Mouse (Mus musculus): Measurements from ENCODE around the gene Ccdc185. TPM values are rescaled to one million over a fixed set of nuclear protein-coding genes. Genes with fewer than 3 reads are reported as not detected.

The Ccdc185 gene
- polyA plus RNA-seq, 1 experiment from 2014 or later: not detected

DNA sequence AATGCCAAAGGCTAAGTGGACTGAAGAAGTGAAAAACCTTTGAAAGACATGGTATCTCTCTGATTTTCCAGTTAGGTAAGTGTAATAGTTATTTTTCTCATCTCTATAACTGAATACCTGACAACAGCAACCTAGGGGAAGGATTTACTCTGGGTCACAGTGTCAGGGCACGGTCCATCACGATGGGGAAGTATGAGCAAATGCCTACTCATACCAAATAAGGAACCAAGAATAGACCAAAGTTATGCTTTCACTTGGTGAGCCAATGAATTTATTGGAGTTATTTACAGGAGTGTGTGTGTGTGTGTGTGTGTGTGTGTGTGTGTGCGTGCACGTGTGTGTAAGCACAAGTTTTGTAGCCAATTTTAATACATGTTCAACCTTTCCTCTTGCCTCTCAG is 41.5 kb downstream of the Ccdc185 start:
- Histone ChIP-seq H3K4me1 (ENCODE audit: insufficient read depth, low read length) (no peaks in the 10 kb centered on the region), H3K4me2 (replicated peaks; ENCODE audit: low read depth, low read length) (no peak overlapping the region), H3K4me3 (ENCODE audit: low read length) (no peak overlapping the region), H3K9ac (replicated peaks; ENCODE audit: low read length) (no peak overlapping the region), H3K9me3 (ENCODE audit: low read length) (peaks cover 19% of the 10 kb centered on the region; the same call in 1 of the 2 replicates), H3K36me3 (ENCODE audit: insufficient read depth, low read length) (no peaks in the 10 kb centered on the region), H3K27me3 (ENCODE audit: insufficient read depth, low read length) (no peaks in the 10 kb centered on the region), H3K27ac (ENCODE audit: low read length) (no peak overlapping the region)
- WGBS: 93% methylated on average over 4 of the region's 4 CpGs
- no peak for ATAC-seq (ENCODE audit: low FRiP score, low TSS enrichment)

DNA sequence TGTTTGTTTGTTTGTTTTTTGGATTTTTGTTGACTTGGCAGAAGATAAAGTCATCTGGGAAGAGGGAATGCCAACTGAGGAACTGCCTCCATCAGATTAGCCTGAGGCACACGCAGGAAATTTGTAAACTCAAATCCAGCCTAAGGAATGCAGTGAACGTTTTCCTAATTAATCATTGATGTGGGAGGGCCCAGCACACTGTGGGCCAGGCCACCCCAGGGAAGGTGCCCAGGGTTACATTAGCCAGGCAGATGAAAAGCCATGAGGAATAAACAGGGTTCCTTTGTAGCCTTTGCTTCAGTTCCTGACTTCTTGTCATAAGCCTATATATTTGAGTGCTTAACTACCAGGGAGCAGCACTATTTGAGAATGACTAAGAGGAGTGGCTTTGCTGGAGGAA is 44.1 kb downstream of the Ccdc185 start:
- H3K4me2 ChIP-seq (replicated peaks; ENCODE audit: low read depth, low read length): no peak overlapping the region
- H3K4me1 ChIP-seq (ENCODE audit: insufficient read depth, low read length): peaks cover 3% of the 10 kb centered on the region; the same call in 1 of the 2 replicates
- H3K27ac ChIP-seq (ENCODE audit: low read length): no peak overlapping the region
- no peak overlapping the region for H3K4me3 ChIP-seq (ENCODE audit: low read length)
- peaks cover 19% of the 10 kb centered on the region; the same call in 1 of the 2 replicates for H3K9me3 ChIP-seq (ENCODE audit: low read length)
- no peaks in the 10 kb centered on the region for H3K36me3 ChIP-seq (ENCODE audit: insufficient read depth, low read length)
- ATAC-seq (ENCODE audit: low FRiP score, low TSS enrichment): 0 out of 2 replicates have a peak, but pooled peaks have one; percentile 54
- no peak overlapping the region for H3K9ac ChIP-seq (replicated peaks; ENCODE audit: low read length)
- H3K27me3 ChIP-seq (ENCODE audit: insufficient read depth, low read length): no peaks in the 10 kb centered on the region
- WGBS: 14% methylated on average over 2 of the region's 2 CpGs

DNA sequence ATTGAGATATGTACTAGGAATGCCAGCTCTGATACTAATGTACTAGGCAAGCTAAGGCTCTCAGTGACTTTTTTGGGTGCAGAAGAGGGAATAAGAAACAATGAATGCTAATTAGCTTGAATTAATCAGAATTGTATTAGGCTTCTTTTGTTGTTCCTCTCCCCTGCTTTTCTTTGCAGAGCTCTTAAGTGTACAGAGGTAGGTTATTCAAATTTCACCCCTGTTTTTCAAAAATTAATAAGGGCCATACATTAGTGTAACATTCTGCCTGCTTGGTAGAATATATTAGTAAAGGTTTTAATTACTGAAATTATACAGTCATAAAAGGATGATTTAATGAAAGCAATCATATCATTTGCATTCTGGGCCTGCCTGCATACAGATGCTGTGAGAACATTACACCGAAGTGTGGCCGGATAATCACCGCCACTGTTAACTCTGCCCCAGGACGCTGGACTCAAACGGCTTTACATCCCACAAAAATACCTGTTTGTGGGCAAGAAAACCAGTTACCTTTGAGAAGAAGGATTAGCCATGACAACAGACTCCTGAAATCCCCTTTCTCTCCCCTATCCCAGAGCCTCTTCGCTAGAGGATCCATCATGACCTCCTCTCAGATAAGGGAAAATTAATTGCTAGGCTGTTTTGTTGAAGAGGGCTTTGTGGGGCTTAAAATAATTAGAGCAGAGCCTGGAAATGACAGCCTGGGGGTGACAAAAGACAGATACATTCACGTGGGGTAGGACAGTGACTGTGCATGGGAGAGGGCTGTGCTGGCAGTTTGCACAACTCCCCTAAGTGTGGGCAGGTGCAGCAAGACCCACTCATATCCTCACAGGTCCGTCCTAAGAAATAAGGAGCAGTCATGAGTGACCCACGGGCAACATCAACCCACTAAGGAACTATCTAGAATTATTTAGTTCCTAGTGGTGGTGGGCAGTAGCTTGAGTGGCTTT is 49.3 kb downstream of the Ccdc185 start:
- Histone ChIP-seq H3K9me3 (ENCODE audit: low read length) (no peaks in the 10 kb centered on the region), H3K4me2 (replicated peaks; ENCODE audit: low read depth, low read length) (no peak overlapping the region), H3K4me1 (ENCODE audit: insufficient read depth, low read length) (peaks cover 3% of the 10 kb centered on the region; the same call in 1 of the 2 replicates), H3K36me3 (ENCODE audit: insufficient read depth, low read length) (no peaks in the 10 kb centered on the region), H3K27me3 (ENCODE audit: insufficient read depth, low read length) (no peaks in the 10 kb centered on the region), H3K9ac (replicated peaks; ENCODE audit: low read length) (no peak overlapping the region), H3K4me3 (ENCODE audit: low read length) (no peak overlapping the region), H3K27ac (ENCODE audit: low read length) (no peak overlapping the region)
- ATAC-seq (ENCODE audit: low FRiP score, low TSS enrichment): no peak
- WGBS: 69% methylated on average over 9 of the region's 9 CpGs

Other genes starting within 250 kb of the Ccdc185 start
- gene Capn2, start 231.6 kb downstream of the Ccdc185 start, polyA plus RNA-seq (2015; fragmentation: Nextera tagmentation; extraction: Ambion mirVana): 136 and 142 TPM in 2 replicates
- not detected in 2 replicates for gene Capn8, start 184.2 kb downstream of the Ccdc185 start, polyA plus RNA-seq (2015; fragmentation: Nextera tagmentation; extraction: Ambion mirVana)
- 25.7 and 26.4 TPM in 2 replicates for gene Susd4, start 14.7 kb upstream of the Ccdc185 start, polyA plus RNA-seq (2015; fragmentation: Nextera tagmentation; extraction: Ambion mirVana)
- 1.00 and 1.0 TPM in 2 replicates for gene Tlr5, start 205.6 kb upstream of the Ccdc185 start, polyA plus RNA-seq (2015; fragmentation: Nextera tagmentation; extraction: Ambion mirVana)

Measured in kidney, embryonic 16.5 days (tissue).